Mouse (Mus musculus) testis, adult 2 months (tissue): ENCODE data around the gene Inafm1.

Source experiments
- CTCF ChIP-seq: fragments of 200-500 bp; IDR thresholded peaks from 2 replicates; pipeline ENCODE4 v1.5.1; 2012; ENCODE audit warnings: low read depth, mild to moderate bottlenecking, inconsistent platforms, low read length, moderate library complexity; ENCODE audit not compliant: control insufficient read depth, insufficient read depth, insufficient replicate concordance
- POLR2A ChIP-seq: fragments of 200-500 bp; IDR thresholded peaks from 2 replicates; pipeline ENCODE4 v1.6.1; 2012; ENCODE audit warnings: low read depth, mild to moderate bottlenecking, inconsistent platforms, low read length, moderate library complexity; ENCODE audit not compliant: control insufficient read depth

DNA sequence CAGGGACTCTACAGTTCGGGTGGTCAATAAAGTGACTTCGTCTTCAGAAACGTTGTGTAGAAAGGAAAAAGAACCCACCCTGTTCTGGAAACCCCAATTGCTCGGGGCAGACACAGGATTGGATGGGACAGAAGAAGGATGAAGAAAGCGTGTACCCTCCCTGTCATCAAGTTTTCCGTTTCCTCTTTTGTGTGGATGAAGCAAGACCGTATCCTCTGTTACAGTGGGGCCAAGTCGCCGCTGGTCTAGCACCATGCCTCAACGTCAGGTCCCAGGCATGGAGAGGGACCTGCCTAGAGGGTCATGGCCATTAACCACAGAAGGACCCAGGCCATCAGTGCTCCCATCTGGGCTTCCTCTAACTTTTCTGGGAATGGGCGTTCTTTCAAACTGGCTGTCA lies 15.6 kb downstream of the Inafm1 start:
- TF ChIP-seq CTCF, result no peak
- no peak for TF ChIP-seq POLR2A
